Mouse (Mus musculus): ENCODE data around the gene Peak1.

GRCm38 (mm10) chr9:56272247-56272598 is 145.6 kb downstream of the Peak1 start:
- no peak for TF ChIP-seq CTCF (IDR thresholded peaks at IDR 0.05; ENCODE audit: low read depth, low read length)
- TF ChIP-seq POLR2A (IDR thresholded peaks at IDR 0.05; ENCODE audit: borderline replicate concordance, low read depth, low read length) = no peak

Measured in bone marrow macrophage, adult 2 months (primary cell).